Mouse (Mus musculus): ENCODE data around the gene Hexb. TPM values are rescaled to one million over a fixed set of nuclear protein-coding genes. Genes with fewer than 3 reads are reported as not detected.
A peak's percentile ranks its signal among the peaks of the same experiment; 100 is the strongest.

Gene Hexb
- 14.6 and 16.0 TPM in 2 replicates for polyA plus RNA-seq (2012; ENCODE audit: insufficient read depth, insufficient read length, missing spikeins)

DNA sequence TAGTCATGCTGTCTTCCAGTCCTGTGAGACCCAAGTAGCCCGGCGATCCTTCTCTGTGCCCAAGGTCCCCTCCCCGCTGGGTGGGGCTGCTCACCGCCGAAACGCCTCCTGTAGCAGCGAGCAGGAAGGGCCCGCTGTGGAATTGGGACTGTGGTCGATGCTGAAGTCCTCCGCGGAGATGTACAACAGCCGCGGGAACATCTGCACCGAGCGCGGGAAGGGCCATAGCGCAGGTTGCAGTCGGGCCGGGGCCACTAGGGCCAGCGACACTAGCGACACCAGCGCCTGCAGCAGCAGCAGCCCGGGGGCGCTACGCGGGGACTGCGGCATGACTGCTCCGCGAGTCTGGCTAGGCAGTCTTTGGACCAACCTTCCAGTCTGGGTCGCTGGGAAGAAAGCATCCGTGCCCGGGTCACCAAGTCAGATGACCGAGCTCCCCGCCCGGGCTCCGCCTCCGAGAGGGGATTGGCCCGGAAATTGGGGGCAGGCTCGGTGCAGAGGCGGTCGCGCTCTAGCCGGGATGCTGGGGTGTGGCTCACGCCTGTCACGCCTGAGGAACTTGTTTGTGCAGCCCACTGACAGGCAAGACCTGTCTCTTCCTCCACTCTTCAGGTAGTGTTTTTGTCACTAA lies at the start of gene Hexb:
TSS of gene Hexb (minus strand) at position 426 of the 631 bp plus-strand sequence.
- no peaks in the 10 kb centered on the region for H3K4me1 ChIP-seq (ENCODE audit: control insufficient read depth, insufficient read depth, insufficient read length, low read length)
- H3K4me3 ChIP-seq (ENCODE audit: insufficient read depth, low read depth, low read length), result peak within 1 kb of the TSS; percentile 82
- peak within 1 kb of the TSS; percentile 13; the same call in 1 of the 2 replicates for H3K27ac ChIP-seq (replicated peaks; ENCODE audit: low read depth, low read length)

DNA sequence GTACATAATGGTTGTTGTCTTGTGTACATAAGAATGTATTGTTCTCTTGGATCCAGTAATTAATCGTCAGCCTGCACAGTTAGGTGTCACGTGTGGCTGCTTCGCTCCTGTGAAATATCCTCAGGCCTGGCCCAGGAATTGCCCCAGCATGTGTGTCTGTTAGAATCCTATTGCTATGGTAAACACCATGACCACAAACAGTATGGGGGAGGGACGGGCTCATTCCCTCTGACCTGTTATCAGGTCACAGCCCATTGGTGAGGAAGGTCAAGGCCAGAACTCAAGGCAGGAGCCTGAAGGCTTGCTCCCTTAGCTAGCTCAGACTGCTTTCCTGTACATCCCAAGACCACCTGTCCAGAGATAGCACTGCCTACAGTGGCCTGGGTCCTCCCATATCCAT lies 49.6 kb upstream of the Hexb start:
- Histone ChIP-seq H3K4me3 (ENCODE audit: insufficient read depth, low read depth, low read length) (no peak overlapping the region), H3K27ac (replicated peaks; ENCODE audit: low read depth, low read length) (0 out of 2 replicates have a peak overlapping the region, but pooled peaks have one; percentile 16), H3K4me1 (ENCODE audit: control insufficient read depth, insufficient read depth, insufficient read length, low read length) (peaks cover 42% of the 10 kb centered on the region)

DNA sequence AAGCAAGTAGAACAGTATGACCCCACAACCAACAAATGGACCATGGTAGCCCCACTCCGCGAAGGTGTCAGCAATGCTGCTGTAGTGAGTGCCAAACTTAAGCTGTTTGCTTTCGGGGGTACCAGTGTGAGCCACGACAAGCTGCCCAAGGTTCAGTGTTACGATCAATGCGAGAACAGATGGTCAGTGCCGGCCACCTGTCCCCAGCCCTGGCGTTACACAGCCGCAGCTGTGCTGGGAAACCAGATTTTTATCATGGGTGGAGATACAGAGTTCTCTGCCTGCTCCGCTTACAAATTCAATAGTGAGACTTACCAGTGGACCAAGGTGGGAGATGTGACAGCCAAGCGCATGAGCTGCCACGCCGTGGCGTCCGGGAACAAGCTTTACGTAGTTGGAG lies 48.1 kb upstream of the Hexb start:
- H3K4me1 ChIP-seq (ENCODE audit: control insufficient read depth, insufficient read depth, insufficient read length, low read length), result peaks cover 31% of the 10 kb centered on the region
- no peak overlapping the region for H3K4me3 ChIP-seq (ENCODE audit: insufficient read depth, low read depth, low read length)
- H3K27ac ChIP-seq (replicated peaks; ENCODE audit: low read depth, low read length), result no peak overlapping the region

DNA sequence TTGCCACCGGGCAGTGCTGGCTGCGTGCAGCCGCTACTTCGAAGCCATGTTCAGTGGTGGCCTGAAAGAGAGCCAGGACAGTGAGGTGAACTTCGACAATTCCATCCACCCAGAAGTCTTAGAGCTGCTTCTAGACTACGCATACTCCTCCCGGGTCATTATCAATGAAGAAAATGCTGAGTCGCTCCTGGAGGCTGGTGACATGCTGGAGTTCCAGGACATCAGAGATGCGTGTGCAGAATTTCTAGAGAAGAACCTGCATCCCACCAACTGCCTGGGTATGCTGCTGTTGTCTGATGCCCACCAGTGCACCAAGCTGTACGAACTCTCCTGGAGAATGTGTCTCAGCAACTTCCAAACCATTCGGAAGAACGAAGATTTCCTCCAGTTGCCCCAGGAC lies 47.0 kb upstream of the Hexb start:
- Histone ChIP-seq H3K27ac (replicated peaks; ENCODE audit: low read depth, low read length) (no peak overlapping the region), H3K4me3 (ENCODE audit: insufficient read depth, low read depth, low read length) (no peak overlapping the region), H3K4me1 (ENCODE audit: control insufficient read depth, insufficient read depth, insufficient read length, low read length) (peaks cover 25% of the 10 kb centered on the region)

DNA sequence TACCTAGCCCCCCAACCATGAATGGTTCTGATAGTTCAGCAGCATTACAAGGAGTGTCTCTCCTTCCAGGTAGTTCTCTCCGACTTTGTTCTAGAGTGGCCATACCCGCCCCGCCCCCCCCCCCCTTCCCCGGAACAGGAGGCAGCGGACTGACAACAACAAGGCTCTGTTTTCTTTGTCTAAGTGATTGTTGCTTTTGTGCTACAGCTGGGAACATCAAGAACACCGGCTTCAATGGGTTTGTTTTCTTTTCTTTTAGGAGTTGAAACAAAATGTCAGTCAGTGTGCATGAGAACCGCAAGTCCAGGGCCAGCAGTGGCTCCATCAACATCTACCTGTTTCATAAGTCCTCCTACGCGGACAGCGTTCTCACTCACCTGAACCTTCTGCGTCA lies 46.6 kb upstream of the Hexb start:
- Histone ChIP-seq H3K4me1 (ENCODE audit: control insufficient read depth, insufficient read depth, insufficient read length, low read length) (peaks cover 25% of the 10 kb centered on the region), H3K4me3 (ENCODE audit: insufficient read depth, low read depth, low read length) (no peak overlapping the region), H3K27ac (replicated peaks; ENCODE audit: low read depth, low read length) (no peak overlapping the region)

DNA sequence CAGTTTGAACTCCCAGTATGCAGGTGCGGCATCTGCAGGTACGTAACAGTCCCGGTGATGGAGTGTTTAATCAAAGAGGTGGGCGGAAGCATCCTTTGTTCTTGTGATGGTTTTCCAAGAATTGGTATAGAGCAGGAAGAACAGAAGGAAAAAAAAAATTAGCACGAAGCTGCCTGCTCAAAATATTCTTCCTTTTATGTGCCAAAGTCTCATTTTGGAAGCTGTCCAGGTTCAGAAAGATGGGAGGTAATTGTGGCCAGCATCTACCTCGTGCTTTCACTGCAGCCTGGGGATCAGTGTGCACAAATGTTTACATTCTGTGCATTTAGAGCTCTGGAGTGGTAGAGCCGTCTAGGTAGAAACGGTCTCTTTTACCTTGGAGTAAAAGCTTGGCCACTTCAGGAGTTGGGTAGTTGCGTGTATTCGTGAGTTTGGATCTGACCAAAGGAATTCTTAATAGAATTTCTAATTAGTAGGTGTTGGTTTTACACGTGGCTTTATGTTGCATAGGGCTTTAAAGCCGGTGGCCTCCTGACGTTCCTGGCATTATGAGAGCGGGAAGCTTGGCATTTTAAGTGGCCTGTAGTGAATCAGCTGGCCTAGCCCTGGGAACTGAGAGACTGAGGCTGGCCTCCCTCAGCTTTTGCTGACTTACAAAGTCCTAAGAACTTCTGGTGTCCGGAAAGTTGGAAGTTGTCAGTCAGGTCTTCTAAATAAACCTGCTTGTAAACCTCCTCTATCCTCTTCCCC lies 46.0 kb upstream of the Hexb start:
- Histone ChIP-seq H3K4me1 (ENCODE audit: control insufficient read depth, insufficient read depth, insufficient read length, low read length) (peaks cover 21% of the 10 kb centered on the region), H3K4me3 (ENCODE audit: insufficient read depth, low read depth, low read length) (peak overlapping the region; percentile 24), H3K27ac (replicated peaks; ENCODE audit: low read depth, low read length) (no peak overlapping the region)

DNA sequence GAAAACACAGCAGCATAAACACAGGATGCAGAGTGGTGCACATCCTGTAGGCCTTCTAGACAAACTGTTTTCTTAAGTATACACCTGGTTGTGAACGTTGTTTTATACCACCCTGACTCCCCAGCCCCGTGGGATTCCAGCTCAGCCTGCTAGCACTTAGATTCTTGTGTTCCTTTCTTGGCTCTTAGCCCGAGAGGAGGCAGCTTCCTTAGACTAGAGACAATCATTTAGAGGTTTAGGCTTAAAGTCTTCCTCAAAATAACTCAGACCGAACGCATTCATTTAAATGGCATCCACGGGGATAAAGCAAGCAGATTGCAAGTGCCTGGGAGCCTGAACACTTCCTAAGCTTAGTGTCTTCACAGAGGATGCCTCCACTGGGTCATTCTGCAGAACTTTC lies 44.6 kb upstream of the Hexb start:
- H3K4me1 ChIP-seq (ENCODE audit: control insufficient read depth, insufficient read depth, insufficient read length, low read length), result peaks cover 12% of the 10 kb centered on the region
- peak overlapping the region; percentile 28; the same call in 1 of the 2 replicates for H3K27ac ChIP-seq (replicated peaks; ENCODE audit: low read depth, low read length)
- peak overlapping the region; percentile 92 for H3K4me3 ChIP-seq (ENCODE audit: insufficient read depth, low read depth, low read length)

DNA sequence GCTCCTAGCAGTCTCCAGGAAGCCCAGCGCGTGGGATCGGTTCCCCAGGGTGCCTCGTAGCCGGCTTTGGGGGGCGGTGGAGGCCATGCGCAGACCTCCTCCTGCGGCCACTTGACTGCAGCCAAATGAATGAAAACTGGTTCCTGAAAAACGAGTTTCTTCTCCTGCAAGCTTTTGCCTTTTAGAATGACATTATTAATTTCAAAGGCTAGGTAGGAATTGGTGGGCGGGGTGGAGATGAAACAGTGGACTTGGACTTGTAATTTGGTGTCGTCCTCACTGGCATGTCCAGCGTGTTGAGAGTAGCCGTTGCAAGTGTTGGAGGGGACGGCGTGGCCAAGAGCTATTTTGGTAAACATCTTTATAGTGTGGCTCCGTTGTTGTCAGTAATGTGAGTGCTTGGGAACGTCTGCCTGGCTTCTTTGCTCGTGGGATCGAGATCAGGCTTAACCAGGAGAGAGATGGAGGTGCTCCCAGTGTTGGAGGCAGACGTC lies 43.7 kb upstream of the Hexb start:
- H3K4me3 ChIP-seq (ENCODE audit: insufficient read depth, low read depth, low read length), result peak overlapping the region; percentile 92
- H3K4me1 ChIP-seq (ENCODE audit: control insufficient read depth, insufficient read depth, insufficient read length, low read length), result peaks cover 11% of the 10 kb centered on the region
- H3K27ac ChIP-seq (replicated peaks; ENCODE audit: low read depth, low read length), result peak overlapping the region; percentile 90

DNA sequence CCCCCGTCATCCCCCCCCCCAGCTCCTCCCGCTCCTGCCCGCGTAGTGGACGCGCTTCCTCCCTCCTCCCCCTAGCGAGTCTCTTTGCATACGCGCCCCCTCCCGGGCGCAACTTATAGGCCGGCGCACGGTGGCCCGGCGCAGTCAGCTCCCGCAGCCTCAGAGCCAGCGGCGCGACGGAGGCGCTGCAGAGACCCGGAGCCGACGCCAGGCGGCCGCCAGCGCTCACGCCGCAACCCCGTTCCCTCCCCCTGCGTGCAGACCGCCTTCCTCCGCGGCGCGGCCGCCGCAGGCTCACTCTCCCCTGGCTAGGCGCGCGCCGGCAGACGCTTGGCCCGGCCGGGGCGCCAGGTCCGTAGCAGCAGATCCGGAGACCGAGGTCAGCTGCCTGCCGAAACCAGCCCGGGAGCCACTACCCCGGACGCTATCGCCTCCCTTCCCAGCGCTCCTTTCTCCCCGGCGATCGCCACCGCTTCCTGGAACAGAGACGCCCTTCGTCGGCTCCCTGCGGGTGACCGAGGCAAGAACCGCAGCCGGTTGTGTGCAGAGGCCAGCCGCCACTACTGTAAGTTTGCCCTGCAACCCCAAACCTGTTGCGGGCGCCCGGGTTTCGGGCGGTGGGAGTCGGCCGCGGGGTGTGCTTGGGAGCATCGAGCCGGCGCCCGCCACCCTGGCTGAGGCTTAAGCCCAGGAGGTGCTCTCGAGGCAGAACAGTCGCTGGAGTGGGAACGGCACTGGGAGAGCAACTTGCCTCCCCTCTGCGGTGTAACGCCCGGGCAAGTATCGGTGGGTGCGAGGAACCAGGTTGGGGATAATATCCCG lies 43.0 kb upstream of the Hexb start, which contains the start of gene Enc1:
TSS of gene Enc1 (plus strand) at position 141 of the 822 bp plus-strand sequence.
- H3K27ac ChIP-seq (replicated peaks; ENCODE audit: low read depth, low read length), result peak within 1 kb of the TSS; percentile 90
- H3K4me3 ChIP-seq (ENCODE audit: insufficient read depth, low read depth, low read length), result peak within 1 kb of the TSS; percentile 92

DNA sequence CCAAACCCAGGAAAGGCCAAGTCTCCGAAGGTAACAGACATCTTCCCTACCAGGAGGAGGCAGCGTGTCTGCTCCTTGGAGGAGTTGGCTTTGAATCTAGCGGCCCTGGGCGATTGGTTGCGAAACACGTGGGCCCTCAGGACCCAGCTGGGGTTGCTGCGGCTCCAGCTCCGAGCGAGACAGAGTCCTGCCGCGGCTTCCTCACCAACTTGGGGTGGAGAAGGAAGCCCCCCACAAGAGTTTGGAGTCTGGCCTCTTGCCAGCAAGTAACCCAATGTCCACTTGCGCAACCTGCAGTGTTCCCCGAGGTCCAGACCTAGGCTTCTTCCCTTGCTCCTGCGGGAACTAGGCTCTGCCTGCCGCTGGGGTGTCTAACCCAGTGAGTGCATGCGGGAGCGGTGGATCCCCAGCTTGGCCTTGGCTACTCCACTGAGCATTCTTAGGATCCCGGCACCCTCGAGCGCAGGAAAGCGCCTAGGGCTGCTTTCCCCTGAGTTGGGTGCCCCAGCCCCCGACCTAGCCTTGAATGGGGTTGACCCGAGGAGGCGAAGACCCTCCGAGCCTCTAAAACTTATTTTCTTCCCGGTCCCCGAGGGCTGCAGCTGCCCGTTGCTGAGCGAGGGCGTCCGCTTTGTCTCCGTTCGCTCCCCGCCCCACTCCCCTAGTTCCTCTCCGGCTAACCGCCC lies 42.3 kb upstream of the Hexb start:
- peak overlapping the region; percentile 80 for H3K27ac ChIP-seq (replicated peaks; ENCODE audit: low read depth, low read length)
- H3K4me3 ChIP-seq (ENCODE audit: insufficient read depth, low read depth, low read length), result peak overlapping the region; percentile 62
- H3K4me1 ChIP-seq (ENCODE audit: control insufficient read depth, insufficient read depth, insufficient read length, low read length), result peaks cover 6% of the 10 kb centered on the region

More for the DNA sequence above, 43.0 kb upstream of the Hexb start, which contains the start of gene Enc1:
- H3K4me1 ChIP-seq (ENCODE audit: control insufficient read depth, insufficient read depth, insufficient read length, low read length), result peaks cover 9% of the 10 kb centered on the region

DNA sequence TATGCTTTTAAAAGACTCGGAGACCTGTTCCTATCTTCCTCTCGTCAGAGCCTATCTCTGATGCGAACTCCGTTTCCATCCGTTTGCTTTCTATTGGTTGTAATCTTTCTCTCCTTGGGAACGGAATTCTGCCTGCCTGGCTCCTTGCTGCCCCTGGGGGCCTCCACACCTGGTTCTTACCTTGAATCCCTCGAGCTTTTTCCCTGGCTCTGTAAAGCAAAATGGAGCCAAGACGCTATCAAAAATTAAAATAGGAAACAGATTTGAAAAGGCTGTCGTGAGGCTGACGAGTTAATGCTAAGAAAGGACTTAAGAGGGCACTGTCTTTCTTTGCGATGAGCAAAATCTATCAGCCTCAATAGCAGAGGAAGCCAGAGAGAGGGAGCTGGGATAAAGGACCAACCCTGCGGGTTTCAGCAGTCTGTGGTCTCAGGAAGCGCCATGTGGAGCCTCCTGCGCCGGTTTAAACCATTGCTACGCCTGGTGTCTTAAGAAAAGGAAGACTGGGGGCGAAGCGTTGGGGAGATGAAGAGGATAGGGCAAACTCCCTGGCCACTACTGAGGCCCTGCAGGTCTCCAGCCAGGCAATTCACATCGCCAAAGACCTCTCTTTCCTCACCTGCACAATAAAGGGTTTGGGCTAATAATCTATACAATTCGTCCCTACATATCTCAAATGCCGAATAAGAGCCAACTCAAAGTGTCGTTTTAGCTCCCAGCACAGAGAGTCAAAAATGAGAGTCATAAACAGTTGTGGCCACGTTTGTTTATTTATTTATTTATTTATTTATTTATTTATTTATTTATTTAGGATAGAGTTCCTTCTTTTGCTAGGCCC lies 41.4 kb upstream of the Hexb start:
- H3K4me3 ChIP-seq (ENCODE audit: insufficient read depth, low read depth, low read length), result no peak overlapping the region
- no peaks in the 10 kb centered on the region for H3K4me1 ChIP-seq (ENCODE audit: control insufficient read depth, insufficient read depth, insufficient read length, low read length)
- 0 out of 2 replicates have a peak overlapping the region, but pooled peaks have one; percentile 15 for H3K27ac ChIP-seq (replicated peaks; ENCODE audit: low read depth, low read length)

DNA sequence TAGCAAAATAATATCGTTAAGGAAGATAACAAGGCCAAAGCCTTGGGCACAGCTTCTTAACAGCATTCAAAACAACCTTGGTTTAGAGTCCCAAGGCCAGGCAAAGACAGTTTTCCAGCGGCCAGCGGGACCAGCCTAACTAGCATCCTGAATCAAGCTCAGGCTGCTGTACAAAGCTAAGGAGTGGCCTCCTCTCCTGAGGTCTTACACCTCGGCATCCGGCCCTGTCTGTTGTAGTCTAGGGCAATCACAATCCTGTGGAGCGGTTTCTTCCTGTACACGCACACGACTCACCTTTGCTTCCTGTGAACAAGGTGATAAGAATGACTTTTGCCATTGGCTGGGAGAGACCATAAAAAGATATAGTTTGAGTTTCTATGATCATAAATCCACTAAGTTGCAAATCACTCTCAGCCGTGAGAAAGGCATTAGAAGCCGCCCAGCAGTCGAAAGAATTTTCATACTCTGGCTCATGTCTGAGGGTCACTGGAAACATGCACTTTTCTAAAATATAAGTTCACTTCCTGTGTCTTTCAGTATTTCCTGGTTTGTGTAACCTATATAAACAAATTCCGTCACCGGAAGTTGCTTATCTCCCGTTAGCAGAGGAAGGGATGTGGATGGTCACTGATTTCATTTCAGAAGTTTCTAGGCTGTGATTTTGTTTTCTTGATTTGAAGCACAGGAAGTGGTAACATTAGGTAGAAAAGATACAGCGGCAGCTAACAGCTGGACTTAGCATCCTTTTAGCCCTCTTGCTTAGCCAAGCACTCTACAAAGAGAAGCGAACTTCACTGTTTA lies 40.2 kb upstream of the Hexb start:
- no peaks in the 10 kb centered on the region for H3K4me1 ChIP-seq (ENCODE audit: control insufficient read depth, insufficient read depth, insufficient read length, low read length)
- no peak overlapping the region for H3K27ac ChIP-seq (replicated peaks; ENCODE audit: low read depth, low read length)
- no peak overlapping the region for H3K4me3 ChIP-seq (ENCODE audit: insufficient read depth, low read depth, low read length)

DNA sequence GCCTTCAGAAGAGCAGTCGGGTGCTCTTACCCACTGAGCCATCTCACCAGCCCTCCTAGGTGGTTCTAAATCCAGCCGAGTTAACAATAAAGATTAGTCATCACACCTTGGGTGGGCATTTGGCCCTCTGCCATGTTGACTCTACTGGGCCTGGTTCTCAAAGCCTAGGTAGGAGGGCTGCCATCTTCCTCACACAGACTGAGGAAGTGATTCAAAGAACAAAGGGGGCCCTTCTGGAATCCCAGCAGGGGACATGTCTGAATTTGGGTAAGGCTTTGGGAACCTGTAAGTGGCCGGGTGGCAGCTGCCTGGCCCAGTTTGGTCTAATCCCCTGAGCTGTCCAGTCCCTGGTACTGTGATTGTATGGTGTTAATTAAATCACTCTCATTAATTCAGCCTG lies 39.5 kb upstream of the Hexb start:
- no peak overlapping the region for H3K27ac ChIP-seq (replicated peaks; ENCODE audit: low read depth, low read length)
- H3K4me1 ChIP-seq (ENCODE audit: control insufficient read depth, insufficient read depth, insufficient read length, low read length), result no peaks in the 10 kb centered on the region
- no peak overlapping the region for H3K4me3 ChIP-seq (ENCODE audit: insufficient read depth, low read depth, low read length)
